Mouse (Mus musculus): Measurements from ENCODE around the gene Cpsf6. TPM values are rescaled to one million over a fixed set of nuclear protein-coding genes. Genes with fewer than 3 reads are reported as not detected.
A peak's percentile ranks its signal among the peaks of the same experiment; 100 is the strongest.

The Cpsf6 gene
- total RNA-seq, 2 experiments from 2014 or later = 55.7 to 61.6 TPM

DNA sequence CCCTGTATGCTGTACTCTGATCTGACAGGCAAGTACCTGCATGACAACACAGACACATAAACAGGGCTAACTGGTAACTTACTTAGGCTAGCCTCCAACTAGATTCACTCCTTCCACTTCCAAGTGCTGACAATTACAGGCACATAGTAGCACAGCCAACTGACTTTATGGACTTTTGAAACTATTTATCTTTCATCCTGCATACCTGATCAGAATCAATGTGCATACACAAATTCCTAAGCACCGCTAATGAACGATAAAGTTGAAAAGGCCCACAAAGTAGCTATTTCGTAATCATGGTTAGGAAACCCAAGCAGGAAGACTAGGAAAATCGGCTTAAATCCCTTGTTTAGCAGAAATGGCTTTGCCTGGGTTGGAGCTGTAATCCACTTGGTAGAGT, 36.8 kb downstream of the Cpsf6 start:
- no peak for DNase-seq
- intact Hi-C loops (cut with DNase I) = no loop called here

DNA sequence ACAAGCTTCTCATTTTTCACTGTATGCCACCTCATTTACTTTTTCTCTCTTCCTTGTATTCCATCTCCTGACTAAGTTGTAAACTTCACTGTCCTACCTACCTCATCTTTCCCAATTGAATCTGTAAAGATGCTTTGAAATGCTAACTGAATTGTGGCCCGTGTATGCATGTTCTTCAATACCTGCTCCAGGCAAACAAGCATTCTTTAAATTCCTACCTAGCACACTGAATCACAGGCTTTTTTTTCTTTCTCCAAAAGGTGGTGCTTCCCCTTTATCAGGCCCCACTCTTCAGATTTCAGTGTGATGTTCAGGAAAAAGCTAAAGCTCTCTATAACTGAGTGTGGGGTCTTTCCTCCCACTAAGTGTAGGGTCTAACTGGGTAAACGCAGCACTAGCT, 37.4 kb downstream of the Cpsf6 start:
- no peak for DNase-seq
- intact Hi-C loops (cut with DNase I) = no loop called here

DNA sequence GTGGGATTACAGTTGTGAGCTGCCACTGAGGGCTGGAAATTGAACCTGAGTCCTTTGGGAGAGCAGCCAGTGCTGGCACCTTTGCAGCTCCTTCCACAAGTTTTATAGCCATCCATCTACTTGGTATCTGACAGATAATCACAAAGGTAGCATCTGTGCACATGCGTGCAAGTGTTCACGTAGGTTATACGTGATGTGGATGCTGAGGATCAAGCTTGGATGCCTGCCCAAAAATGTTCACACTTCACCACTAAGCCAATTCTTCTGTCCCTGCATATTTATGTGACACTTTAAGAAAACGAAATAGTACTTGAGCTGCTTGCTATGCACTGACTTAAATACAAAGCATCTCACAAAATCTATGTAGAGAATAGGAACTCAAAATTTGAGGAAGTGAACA, 38.8 kb downstream of the Cpsf6 start:
- no peak for DNase-seq
- intact Hi-C loops (cut with DNase I) = no loop called here

DNA sequence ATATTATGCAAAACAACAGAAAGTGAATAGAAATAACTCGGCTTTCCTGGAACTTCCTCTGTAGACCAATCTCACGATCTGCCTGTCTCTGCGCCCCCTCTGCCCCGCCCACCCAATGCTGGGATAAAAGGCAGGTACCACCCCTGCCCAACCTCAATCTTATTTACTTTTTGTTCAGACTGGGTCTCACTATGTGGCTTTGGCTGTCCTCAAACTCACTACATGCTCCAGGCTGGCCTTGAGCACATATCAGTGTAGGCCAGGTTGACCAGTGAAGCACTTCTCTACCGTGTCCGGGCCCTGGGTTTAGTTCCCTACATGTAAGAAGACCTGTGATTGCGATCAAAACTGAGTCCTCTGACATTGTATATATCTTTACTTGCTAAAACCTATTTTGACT, 40.6 kb downstream of the Cpsf6 start:
- no peak for DNase-seq
- intact Hi-C loops (cut with DNase I) = no loop called here

DNA sequence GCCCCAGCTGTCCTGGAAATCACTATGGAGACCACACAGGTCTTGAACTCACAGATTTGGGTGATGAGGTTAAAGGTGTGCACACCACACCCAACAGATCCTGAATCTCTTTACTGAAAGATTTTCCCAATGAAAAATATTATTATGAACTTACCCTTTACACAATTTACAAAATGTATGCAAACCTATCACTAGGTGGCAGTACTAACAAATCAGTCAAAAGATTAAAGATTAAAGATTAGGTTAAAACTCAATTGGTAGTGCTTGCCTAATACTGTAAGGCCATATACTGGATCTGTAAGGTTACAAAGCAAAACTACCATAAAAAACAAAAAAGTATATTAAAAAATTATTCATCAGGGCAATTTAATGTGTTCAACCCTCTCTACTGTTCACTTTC, 41.9 kb downstream of the Cpsf6 start:
- intact Hi-C loops (cut with DNase I) = loop anchor here (2.0 kb wide), 1 partner anchor 65 kb away; no protein-coding TSS in a partner anchor
- DNase-seq = no peak

DNA sequence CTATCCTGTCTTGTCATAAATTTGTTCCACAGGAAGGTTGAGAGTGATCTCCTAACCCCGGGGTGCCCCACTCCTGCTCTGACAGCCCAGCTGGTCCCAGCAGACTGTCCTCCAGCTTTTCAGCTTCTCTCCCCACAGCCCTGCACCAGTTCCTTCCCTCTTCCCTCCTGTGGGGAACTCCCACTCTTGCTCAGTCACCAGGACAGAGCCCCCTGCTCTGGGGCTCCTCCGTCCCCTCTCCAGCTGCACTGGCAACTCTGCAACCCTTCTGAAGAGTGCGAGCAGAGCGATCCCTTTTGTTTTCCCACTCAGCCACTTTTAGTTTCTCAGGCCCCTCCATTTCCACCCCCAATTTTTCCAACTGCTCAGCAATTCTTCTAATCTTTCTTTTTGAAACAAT, 44.2 kb downstream of the Cpsf6 start:
- no peak for DNase-seq
- intact Hi-C loops (cut with DNase I) = loop anchor here (2.0 kb wide), 2 partner anchors 67 to 99 kb away; no protein-coding TSS in a partner anchor

DNA sequence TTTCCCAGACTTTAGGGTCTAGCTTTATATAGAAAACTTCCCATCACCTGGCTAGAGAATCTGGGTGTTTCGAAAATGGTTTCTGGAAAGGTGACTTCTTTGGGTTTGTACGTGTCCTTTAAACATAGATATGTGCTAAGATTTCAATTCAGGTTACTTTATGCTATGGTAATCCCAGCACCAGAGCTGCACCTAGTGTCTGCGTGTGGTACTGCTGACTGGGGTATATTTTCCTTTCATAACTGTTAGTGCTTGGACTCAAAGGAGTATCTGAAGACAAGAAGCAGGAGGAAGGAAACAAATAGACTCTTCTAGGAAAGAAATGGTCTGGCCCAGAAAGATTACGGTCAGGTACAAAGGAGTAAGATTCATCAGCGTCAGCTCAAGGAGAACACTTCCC, 49.3 kb downstream of the Cpsf6 start:
- DNase-seq = peak; percentile 23 to 48
- intact Hi-C loops (cut with DNase I) = loop anchor here (2.0 kb wide), 1 partner anchor 60 kb away; no protein-coding TSS in a partner anchor

DNA sequence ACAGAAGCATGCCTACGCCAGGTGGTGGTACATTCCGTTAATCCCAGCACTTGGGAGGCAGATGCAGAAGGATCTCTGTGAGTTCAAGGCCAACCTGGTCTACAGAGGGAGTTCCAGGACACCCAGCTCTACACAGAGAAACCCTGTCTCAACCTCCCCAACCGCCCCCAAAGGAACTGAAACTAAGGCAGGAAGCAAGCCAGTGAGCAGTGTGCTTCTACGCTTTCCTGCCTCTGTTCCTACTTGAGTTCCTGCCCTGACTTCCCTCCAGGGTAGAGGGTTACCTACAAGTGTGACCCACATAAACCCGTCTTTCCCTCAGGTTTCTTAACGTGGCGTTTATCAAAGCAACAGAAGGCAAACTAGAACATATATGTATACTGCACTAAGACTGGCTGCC, 56.0 kb downstream of the Cpsf6 start:
- DNase-seq = no peak
- intact Hi-C loops (cut with DNase I) = no loop called here

DNA sequence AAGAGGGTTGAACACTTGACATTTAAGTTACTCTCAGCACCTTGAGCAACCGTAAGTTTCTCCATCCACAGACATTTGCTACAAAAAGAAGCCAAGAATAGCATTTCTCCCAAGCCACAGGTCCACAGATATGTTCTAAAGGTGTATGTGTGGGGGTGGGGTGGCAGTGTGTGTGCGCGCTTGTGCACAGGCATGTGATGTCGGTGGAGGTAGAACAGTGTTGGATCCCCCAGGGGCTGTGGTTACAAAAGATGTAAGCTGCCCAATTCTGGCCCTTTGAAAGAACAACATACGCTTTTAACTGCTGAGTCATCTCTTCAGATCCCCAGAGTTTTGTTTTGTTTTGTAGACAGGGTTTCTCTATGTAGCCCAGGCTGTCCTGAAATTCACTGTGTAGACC, 57.2 kb downstream of the Cpsf6 start:
- no peak for DNase-seq
- intact Hi-C loops (cut with DNase I) = no loop called here

DNA sequence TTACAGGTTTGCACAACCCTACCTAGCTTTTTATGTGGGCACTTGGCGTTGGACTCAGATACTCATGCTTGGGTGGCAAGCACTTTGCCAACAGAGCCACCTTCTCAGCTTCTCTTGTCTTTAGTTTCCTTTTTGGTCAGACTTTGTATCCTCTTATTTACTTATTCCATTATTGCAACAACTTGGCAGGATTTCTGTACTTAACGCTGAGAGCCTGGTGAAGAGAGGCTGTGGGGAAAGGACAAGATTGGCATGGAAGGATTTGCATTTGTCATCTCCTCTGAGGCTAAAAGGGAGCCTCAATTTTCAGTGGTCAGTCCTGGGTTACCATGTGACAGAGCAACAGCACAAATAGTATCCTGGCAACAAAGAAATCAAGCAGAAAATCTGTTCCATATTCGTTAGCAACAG, 59.2 kb downstream of the Cpsf6 start:
- intact Hi-C loops (cut with DNase I) = no loop called here
- DNase-seq = no peak

DNA sequence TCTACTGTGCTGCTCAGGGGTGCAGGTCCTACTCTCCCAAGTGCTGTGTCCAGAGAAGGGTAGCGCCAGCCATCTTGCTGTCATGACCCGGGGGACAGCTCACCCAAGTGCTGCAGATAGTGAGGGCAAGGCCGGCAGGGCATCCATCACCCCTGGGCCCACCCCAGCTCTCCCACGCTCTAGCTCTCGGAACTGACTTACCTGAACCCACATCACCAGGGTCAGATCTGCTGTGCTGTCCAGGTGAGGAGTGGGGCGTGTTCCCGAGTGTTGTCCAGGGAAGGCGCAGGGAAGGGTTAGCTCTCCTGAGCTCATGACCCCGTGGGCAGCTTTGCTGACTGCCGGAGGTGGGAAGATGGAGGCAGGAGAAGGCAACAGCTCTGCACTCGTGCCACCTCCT, 63.4 kb downstream of the Cpsf6 start:
- intact Hi-C loops (cut with DNase I) = no loop called here
- no peak for DNase-seq

DNA sequence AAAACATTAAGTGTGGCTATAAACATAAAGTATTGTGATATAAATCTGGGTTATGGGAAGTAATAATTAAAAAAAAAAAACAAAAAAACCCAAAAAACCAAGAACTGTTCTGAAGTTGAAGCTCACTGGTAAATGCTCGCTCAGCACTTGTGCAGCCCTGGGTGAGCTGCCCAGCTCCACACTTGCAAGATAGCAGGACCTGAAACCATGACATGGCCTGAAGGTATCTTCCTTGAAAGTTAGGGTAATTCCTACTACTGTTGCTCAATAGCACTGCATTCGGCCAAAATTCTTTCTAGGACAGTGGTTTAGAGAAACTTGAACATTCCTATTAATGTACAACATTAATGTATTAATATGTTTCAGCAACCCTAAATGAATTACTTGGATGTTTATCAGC, 66.7 kb downstream of the Cpsf6 start:
- intact Hi-C loops (cut with DNase I) = no loop called here
- DNase-seq = no peak

DNA sequence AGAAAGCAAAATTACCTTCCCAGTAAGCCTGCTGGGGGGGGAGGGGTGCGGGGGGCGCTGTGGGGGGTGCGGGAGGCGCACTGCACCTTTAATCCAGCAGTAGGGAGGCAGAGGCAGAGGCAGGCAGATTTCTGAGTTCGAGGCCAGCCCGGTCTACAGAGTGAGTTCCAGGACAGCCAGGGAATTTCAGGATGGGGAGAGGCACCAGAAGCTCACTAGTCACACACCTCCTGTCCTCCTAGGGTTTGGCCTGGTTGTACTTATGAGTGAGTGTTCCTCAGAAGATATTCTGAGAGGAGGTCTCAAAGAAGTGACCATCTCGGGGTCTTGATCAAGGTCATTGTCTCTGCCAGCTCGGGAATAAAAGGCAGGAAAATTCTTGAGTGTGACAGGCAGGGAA, 67.6 kb downstream of the Cpsf6 start:
- no peak for DNase-seq

DNA sequence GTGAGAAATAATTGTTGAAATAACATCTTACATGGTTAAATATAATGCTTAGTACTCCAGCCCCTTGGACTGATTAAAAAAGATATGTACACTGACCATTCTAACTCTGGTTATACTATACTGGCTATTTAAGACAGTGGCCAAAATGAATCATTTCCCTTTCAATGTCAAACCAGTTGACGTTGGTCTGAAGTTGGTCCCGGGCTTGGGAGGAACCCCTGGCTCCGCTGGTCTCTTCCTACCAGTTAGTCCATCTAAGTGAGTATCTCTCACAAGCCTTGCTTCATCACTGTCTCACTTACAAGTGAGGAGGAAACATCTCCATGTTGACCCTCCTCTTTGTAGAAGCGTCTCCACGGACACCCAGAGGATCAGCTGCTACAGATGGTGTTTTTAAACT, 75.4 kb downstream of the Cpsf6 start:
- DNase-seq = no peak
- intact Hi-C loops (cut with DNase I) = no loop called here

More for the DNA sequence above, 67.6 kb downstream of the Cpsf6 start:
- intact Hi-C loops (cut with DNase I) = no loop called here

DNA sequence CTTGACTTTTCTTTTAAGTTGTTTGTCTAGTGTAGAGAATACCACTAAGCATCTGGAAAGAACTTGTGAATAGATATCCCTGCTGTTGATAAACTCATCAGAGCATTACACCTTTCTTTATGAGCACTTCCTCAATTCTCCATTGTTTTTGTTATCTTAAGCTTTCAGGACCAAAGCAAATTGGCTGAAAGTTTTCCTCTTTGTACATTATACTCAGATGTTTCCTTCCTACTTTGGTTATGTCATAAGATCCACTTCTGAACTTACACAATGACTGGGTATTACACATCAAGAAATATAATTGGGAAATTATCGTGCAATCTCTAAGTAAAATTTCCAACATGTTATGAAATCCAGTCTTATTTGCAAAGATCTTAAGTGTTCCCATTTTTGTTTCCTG, 78.1 kb downstream of the Cpsf6 start:
- no peak for DNase-seq
- intact Hi-C loops (cut with DNase I) = no loop called here

DNA sequence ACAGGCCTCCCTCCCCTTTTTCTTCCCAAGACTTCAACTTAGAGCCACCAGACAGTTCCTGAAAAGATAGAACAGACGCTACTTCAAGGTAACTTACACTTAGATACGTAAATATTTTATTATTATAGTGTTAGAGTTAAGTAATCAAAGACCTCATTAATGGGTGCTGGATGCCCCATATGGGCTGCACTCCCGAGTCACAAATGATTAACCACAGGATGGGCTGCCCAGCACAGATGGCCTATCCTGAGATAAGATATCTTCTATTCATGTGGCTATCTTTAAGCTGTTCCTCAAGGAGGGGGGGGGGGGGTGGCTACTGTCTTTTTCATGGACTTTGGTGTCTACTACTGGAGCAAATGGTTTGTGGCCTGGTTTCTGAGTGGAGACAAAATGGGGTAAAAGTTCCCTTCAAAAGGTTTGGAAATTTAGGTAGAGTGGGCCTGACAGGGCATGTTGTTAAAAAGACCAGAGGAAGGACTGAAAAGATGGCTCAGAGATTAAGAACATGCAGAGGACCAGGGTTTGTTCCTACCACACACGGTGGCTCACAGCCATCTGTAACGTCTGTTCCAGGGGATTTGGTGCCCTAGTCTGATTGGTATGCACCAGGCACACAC, 79.8 kb downstream of the Cpsf6 start:
- intact Hi-C loops (cut with DNase I) = no loop called here
- no peak for DNase-seq

DNA sequence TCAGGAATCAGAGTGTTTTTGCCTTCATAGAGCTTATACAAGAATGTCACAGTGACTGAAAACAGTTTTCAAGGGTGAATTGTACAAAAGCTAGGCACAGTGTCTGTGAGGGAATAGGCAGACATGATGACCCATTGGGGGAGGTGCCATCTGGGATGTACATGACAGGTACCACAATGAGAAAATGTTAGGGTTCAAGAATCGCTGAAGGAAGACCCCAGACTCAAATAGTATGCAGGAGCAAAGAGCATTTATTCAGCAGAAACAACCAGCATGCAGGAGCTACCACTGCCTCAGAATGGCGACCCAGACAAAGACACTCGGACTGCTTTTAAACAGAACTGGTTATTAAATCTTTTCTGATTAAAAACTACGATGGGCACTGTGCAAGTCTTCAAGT, 80.7 kb downstream of the Cpsf6 start:
- no peak for DNase-seq
- intact Hi-C loops (cut with DNase I) = no loop called here

DNA sequence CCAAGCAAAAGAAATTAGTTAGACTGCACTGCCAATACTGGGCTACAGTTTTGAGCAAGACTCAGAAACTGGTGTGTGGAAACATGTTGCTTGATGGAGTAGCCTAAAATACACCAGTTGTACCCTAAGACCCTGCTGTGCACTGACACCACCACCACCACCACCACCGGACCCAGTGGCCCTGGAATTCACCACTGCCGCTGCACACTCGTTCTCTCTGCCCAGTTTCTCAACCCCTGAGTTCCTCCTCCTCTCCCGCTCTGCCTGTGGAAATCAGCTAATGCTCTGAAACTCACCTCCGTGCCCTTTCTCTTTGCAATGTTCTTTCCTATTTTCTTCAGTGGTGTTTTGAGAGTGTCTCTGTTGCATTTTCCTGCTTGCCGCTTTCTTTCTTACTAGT, 81.5 kb downstream of the Cpsf6 start:
- DNase-seq = no peak
- intact Hi-C loops (cut with DNase I) = no loop called here

Other genes with a start within 250 kb of the Cpsf6 start
- 10 to 100 TPM; 22.7 to 22.8 TPM for gene Frs2, start 231.5 kb downstream of the Cpsf6 start, total RNA-seq (2021)
- 10 to 100 TPM; 33.0 to 33.7 TPM for gene Yeats4, start 155.5 kb downstream of the Cpsf6 start, total RNA-seq (2021)
- not detected for gene 9530003J23Rik, start 141.3 kb downstream of the Cpsf6 start, total RNA-seq (2021)
- gene Lyz2, start 97.7 kb downstream of the Cpsf6 start, total RNA-seq (2021) = 10 to 100 TPM; 33.5 to 56.5 TPM
- 1 to 10 TPM; 3.3 to 4.1 TPM for gene Lyz1, start 87.1 kb downstream of the Cpsf6 start, total RNA-seq (2021)
- gene Cpm, start 249.5 kb upstream of the Cpsf6 start, total RNA-seq (2021) = 1 to 10 TPM; 5.7 to 5.9 TPM